Mouse (Mus musculus) lung, embryonic 14.5 days (tissue): ENCODE measurements around the gene Ryr1. TPM values are rescaled to one million over a fixed set of nuclear protein-coding genes. Genes with fewer than 3 reads are reported as not detected.

ENCODE experiments used
- ATAC-seq: fragments of 200-750 bp; cut with Nextera tagmentation; 2 replicates; pipeline ENCODE4 v1.8.0; 2017; ENCODE audit warnings: mild to moderate bottlenecking, moderate TSS enrichment, moderate library complexity; ENCODE audit not compliant: insufficient read depth
- DNase-seq: peaks from one replicate; pipeline ENCODE4 v3.0.0-alpha.2; 2015
- H3K27ac ChIP-seq: fragments of 300-500 bp; sonication (generic); 2 replicates; pipeline ENCODE4 v1.5.1; 2014; ENCODE audit warnings: low read depth, mild to moderate bottlenecking, moderate library complexity
- H3K27me3 ChIP-seq: fragments of 300-500 bp; sonication (generic); 2 replicates; pipeline ENCODE4 v1.6.1; 2014; ENCODE audit warnings: low read length, control low read depth; ENCODE audit not compliant: insufficient read depth
- H3K36me3 ChIP-seq: fragments of 300-500 bp; sonication (generic); 2 replicates; pipeline ENCODE4 v1.6.1; 2014; ENCODE audit warnings: control low read depth; ENCODE audit not compliant: insufficient read depth
- H3K4me1 ChIP-seq: fragments of 300-500 bp; sonication (generic); 2 replicates; pipeline ENCODE4 v1.6.1; 2014; ENCODE audit warnings: antibody characterized with exemption, control low read depth; ENCODE audit not compliant: insufficient read depth
- H3K4me2 ChIP-seq: fragments of 300-500 bp; sonication (generic); 2 replicates; pipeline ENCODE4 v1.6.1; 2014; ENCODE audit warnings: mild to moderate bottlenecking
- H3K4me3 ChIP-seq: fragments of 300-500 bp; sonication (generic); 2 replicates; pipeline ENCODE4 v1.5.1; 2014; ENCODE audit warnings: low read depth, low read length
- H3K9ac ChIP-seq: fragments of 300-500 bp; sonication (generic); 2 replicates; pipeline ENCODE4 v1.6.1; 2014
- H3K9me3 ChIP-seq: fragments of 300-500 bp; sonication (generic); 2 replicates; pipeline ENCODE4 v1.6.1; 2016; ENCODE audit warnings: low read depth, low read length, control low read depth
- CTCF ChIP-seq: IDR thresholded peaks from 2 replicates; pipeline ENCODE4 v1.5.1; 2016; ENCODE audit warnings: antibody characterized with exemption, low read depth
- WGBS: fragments of 180-500 bp; shearing (Covaris S2); extraction: QIAGEN DNeasy Blood & Tissue Kit; methylation state at CpG from one replicate; pipeline ENCODE4 v1.1.7; 2014; 5-methylcytosine and 5-hydroxymethylcytosine counted together
- polyA plus RNA-seq: library from polyadenylated mRNA; unstranded; fragments of >200 nt; fragmentation: Nextera tagmentation; extraction: Ambion mirVana; gene quantifications from 2 replicates; pipeline ENCODE4 v1.2.1, GENCODE M21; 2014

Gene Ryr1
- polyA plus RNA-seq, 1 experiment from 2014 or later, result 0.45 TPM

DNA sequence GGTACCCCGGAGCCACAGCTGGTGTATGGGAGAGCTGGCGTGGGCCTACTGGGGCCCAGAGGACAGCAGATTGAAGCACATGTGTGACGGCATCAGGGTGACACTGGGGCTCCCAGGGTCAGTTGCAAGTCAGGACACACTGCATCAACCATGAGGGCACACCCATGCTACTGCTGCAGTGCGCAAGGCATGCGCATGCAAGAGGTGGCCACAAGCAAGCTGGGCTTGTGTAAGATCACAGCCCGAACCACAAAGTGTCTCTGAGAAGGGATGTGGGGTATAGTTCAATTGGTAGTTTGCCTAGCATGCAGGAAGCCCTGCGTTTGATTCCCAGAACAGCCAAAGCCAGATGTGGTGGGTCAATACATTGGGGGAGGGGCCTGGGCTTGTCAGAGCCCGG lies 101.5 kb downstream of the Ryr1 start:
- Histone ChIP-seq H3K4me2 (no peak overlapping the region), H3K27ac (no peak overlapping the region), H3K9me3 (no peaks in the 10 kb centered on the region), H3K9ac (no peak overlapping the region), H3K36me3 (no peaks in the 10 kb centered on the region), H3K27me3 (peaks cover 28% of the 10 kb centered on the region), H3K4me3 (no peak overlapping the region), H3K4me1 (no peaks in the 10 kb centered on the region)
- 79% methylated on average over 8 of the region's 8 CpGs for WGBS
- no peak for ATAC-seq
- DNase-seq, result no peak
- TF ChIP-seq CTCF, result no peak

DNA sequence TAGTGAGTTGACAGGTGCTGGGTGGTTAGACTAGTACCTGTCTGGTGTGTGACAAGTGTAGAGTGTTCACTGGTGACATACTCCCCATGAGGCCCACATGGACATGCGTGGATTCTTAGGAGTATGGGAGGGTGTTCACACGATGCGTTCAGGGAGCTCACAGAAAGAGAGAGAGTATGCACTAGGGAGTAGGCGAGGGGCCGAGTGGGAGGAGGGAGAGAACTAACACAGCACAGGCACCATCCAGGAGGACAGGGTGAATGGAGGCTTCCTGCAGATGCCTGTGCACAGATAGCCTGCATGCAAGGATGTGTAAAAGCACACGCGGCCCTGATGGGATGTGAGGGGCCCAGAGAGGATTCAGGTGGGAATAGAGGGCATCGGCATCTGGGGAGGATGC lies 102.5 kb downstream of the Ryr1 start:
- no peak overlapping the region for H3K9ac ChIP-seq
- no peak overlapping the region for H3K4me2 ChIP-seq
- TF ChIP-seq CTCF, result no peak
- WGBS, result 87% methylated on average over 8 of the region's 8 CpGs
- DNase-seq (no peak), ATAC-seq (no peak)
- peaks cover 38% of the 10 kb centered on the region for H3K27me3 ChIP-seq
- no peak overlapping the region for H3K27ac ChIP-seq
- no peaks in the 10 kb centered on the region for H3K36me3 ChIP-seq
- H3K9me3 ChIP-seq, result no peaks in the 10 kb centered on the region
- no peaks in the 10 kb centered on the region for H3K4me1 ChIP-seq
- no peak overlapping the region for H3K4me3 ChIP-seq

DNA sequence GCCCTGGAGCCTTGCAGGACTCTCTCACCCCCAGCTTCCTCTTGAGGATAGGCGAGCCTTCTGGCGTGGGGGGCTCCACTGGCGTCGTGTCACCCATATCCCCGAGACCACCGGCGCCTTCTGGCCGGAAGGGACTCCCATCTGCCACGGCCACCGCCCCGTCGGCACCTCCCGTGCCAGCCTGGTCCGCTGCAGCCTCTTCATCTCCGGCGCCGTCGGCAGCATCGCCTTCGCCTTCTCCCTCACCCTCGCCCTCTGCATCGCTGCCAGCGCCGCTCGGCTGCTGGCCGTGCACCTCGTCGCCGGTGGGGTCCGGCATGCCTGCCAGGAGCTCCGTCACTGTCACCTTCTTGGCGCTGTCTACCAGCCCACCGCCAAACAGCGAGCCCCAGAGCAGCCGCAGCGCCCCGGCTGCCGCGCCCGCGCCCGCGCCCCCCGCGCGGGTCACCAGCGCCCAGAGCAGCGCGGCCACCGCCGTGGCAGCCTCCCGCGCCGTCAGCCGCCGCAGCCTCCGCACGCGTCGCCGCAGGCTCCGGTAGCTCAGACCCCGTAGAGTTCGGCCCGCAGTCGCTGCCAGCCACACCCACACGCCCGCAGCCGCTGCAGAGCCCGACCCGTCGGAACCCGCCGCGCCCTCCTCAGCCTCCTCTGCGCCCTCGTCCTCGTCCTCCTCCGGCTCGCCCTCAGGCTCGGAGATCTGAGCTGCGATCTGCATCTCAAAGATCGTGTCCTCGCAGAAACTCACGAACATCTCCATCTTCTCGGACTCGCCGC lies 105.3 kb downstream of the Ryr1 start:
- no peaks in the 10 kb centered on the region for H3K4me1 ChIP-seq
- DNase-seq, result peak; percentile 22
- 0 out of 2 replicates have a peak, but pooled peaks cover 4% of the 10 kb centered on the region for H3K9me3 ChIP-seq
- H3K36me3 ChIP-seq, result no peaks in the 10 kb centered on the region
- ATAC-seq, result no peak
- 2% methylated on average over 79 of the region's 88 CpGs for WGBS
- no peak overlapping the region for H3K27ac ChIP-seq
- TF ChIP-seq CTCF, result no peak
- peaks cover 40% of the 10 kb centered on the region for H3K27me3 ChIP-seq
- peak overlapping the region; percentile 52 for H3K9ac ChIP-seq
- H3K4me3 ChIP-seq, result peak overlapping the region; percentile 40
- H3K4me2 ChIP-seq, result peak overlapping the region; percentile 70

DNA sequence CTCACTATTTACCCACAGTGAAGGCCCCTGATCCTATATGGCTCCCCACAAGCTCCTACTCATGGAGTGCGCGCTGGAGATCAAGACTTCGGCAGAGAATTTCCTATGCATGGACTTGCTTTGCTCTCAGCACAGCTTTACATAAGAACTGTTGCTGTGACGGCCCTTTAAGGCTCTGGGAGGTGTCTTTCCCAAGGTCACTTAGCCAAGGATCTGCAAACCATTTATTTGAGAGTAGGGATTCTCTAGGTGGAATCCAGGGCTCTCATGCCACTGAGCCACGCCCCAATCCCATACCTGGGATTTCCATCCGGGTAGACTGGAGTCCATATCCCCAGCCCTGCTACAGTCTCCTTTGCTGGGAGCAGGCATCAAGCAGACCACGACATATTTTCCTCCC lies 107.8 kb downstream of the Ryr1 start:
- no peak overlapping the region for H3K4me2 ChIP-seq
- H3K4me1 ChIP-seq, result no peaks in the 10 kb centered on the region
- H3K4me3 ChIP-seq, result no peak overlapping the region
- H3K9ac ChIP-seq, result no peak overlapping the region
- H3K27ac ChIP-seq, result no peak overlapping the region
- WGBS, result 85% methylated on average over 7 of the region's 7 CpGs
- TF ChIP-seq CTCF, result no peak
- H3K36me3 ChIP-seq, result no peaks in the 10 kb centered on the region
- 0 out of 2 replicates have a peak, but pooled peaks cover 4% of the 10 kb centered on the region for H3K9me3 ChIP-seq
- DNase-seq, result no peak
- H3K27me3 ChIP-seq, result peaks cover 40% of the 10 kb centered on the region
- ATAC-seq, result no peak

DNA sequence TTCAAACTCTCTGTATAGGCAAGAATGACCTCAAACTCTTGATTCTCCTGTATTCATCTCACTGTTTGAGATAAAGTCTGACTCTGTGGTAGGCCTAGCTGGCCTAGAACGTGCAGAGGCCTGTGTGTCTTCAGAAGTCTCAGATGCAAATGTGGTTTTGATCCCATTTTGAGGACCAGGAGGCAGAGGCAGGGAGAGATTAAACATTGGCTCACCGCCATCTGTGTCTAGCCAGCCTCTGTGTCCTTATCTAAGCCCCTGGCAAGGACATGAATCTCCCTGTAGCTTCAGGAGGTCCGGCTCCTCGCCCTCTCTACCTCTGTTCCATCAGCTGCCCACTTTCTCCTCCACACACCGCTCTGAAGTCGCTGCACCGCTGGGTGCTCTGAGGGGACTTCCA lies 108.5 kb downstream of the Ryr1 start:
- Histone ChIP-seq H3K9me3 (0 out of 2 replicates have a peak, but pooled peaks cover 4% of the 10 kb centered on the region), H3K4me2 (no peak overlapping the region), H3K36me3 (no peaks in the 10 kb centered on the region), H3K4me3 (no peak overlapping the region), H3K4me1 (no peaks in the 10 kb centered on the region), H3K9ac (no peak overlapping the region), H3K27me3 (peaks cover 40% of the 10 kb centered on the region), H3K27ac (no peak overlapping the region)
- WGBS, result 85% methylated on average over 7 of the region's 7 CpGs
- no peak for TF ChIP-seq CTCF
- no peak for DNase-seq
- no peak for ATAC-seq

DNA sequence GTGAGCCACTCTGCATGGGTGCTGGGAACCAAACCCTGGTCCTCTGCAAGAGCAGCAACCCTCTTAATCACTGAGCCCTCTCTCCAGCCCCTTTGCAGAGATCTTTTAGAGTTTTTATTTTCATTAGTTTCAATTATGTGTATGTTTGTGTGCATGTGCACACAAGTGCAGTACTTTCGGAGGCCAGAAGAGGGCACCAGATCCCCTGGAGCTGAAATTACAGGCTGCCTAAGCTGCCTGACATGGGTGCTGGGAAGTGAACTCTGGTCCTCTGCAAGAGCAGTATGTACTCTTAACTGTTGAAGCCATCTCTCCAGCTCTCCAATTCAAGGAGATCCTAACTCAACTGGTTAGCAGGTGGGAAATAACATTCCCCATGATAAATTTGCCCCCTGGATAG lies 110.0 kb downstream of the Ryr1 start:
- Histone ChIP-seq H3K4me3 (no peak overlapping the region), H3K4me2 (no peak overlapping the region), H3K36me3 (no peaks in the 10 kb centered on the region), H3K9ac (no peak overlapping the region), H3K4me1 (no peaks in the 10 kb centered on the region), H3K27me3 (peaks cover 27% of the 10 kb centered on the region), H3K9me3 (0 out of 2 replicates have a peak, but pooled peaks cover 4% of the 10 kb centered on the region), H3K27ac (no peak overlapping the region)
- ATAC-seq (no peak), DNase-seq (no peak)
- WGBS, result 83% methylated on average over 1 of the region's 1 CpGs
- peak; percentile 32; the same call in 1 of the 2 replicates for TF ChIP-seq CTCF

DNA sequence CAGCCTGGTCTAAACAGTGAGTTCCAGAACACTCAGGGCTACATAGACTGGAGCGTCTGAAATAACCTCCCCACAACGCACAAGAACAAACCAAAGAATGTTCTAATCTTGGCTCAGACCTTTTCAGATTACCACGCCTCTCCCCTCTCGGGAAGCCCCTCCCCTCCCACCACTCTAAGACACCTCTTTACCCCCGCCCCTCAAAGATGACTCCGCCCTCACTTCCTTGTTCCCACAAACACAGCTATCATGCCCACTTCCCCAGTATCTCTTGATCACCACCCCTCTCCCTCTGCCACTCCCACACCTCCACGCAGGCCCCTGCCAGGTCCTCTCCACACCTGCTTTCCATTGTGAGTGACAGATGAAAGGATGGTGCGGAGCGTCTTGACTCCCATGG lies 116.3 kb downstream of the Ryr1 start:
- ATAC-seq (no peak), DNase-seq (no peak)
- Histone ChIP-seq H3K4me1 (no peaks in the 10 kb centered on the region), H3K4me2 (no peak overlapping the region), H3K9ac (no peak overlapping the region), H3K27me3 (no peaks in the 10 kb centered on the region), H3K27ac (no peak overlapping the region), H3K4me3 (no peak overlapping the region), H3K36me3 (no peaks in the 10 kb centered on the region), H3K9me3 (no peaks in the 10 kb centered on the region)
- no peak for TF ChIP-seq CTCF
- WGBS, result 64% methylated on average over 9 of the region's 9 CpGs
